Mouse (Mus musculus) lung, embryonic 14.5 days (tissue): ENCODE measurements around the gene Mmp24. TPM values are rescaled to one million over a fixed set of nuclear protein-coding genes. Genes with fewer than 3 reads are reported as not detected.
"Not testable (repeated sequence)": the region's sequence is repeated elsewhere in the genome, so short reads cannot be mapped to it uniquely, and the experiment has no call there.

Experiments used
- ATAC-seq: fragments of 200-750 bp; cut with Nextera tagmentation; 2 replicates; pipeline ENCODE4 v1.8.0; 2017; ENCODE audit warnings: mild to moderate bottlenecking, moderate TSS enrichment, moderate library complexity; ENCODE audit not compliant: insufficient read depth
- DNase-seq: peaks from one replicate; pipeline ENCODE4 v3.0.0-alpha.2; 2015
- H3K27ac ChIP-seq: fragments of 300-500 bp; sonication (generic); 2 replicates; pipeline ENCODE4 v1.5.1; 2014; ENCODE audit warnings: low read depth, mild to moderate bottlenecking, moderate library complexity
- H3K27me3 ChIP-seq: fragments of 300-500 bp; sonication (generic); 2 replicates; pipeline ENCODE4 v1.6.1; 2014; ENCODE audit warnings: low read length, control low read depth; ENCODE audit not compliant: insufficient read depth
- H3K36me3 ChIP-seq: fragments of 300-500 bp; sonication (generic); 2 replicates; pipeline ENCODE4 v1.6.1; 2014; ENCODE audit warnings: control low read depth; ENCODE audit not compliant: insufficient read depth
- H3K4me1 ChIP-seq: fragments of 300-500 bp; sonication (generic); 2 replicates; pipeline ENCODE4 v1.6.1; 2014; ENCODE audit warnings: antibody characterized with exemption, control low read depth; ENCODE audit not compliant: insufficient read depth
- H3K4me2 ChIP-seq: fragments of 300-500 bp; sonication (generic); 2 replicates; pipeline ENCODE4 v1.6.1; 2014; ENCODE audit warnings: mild to moderate bottlenecking
- H3K4me3 ChIP-seq: fragments of 300-500 bp; sonication (generic); 2 replicates; pipeline ENCODE4 v1.5.1; 2014; ENCODE audit warnings: low read depth, low read length
- H3K9ac ChIP-seq: fragments of 300-500 bp; sonication (generic); 2 replicates; pipeline ENCODE4 v1.6.1; 2014
- H3K9me3 ChIP-seq: fragments of 300-500 bp; sonication (generic); 2 replicates; pipeline ENCODE4 v1.6.1; 2016; ENCODE audit warnings: low read depth, low read length, control low read depth
- CTCF ChIP-seq: IDR thresholded peaks from 2 replicates; pipeline ENCODE4 v1.5.1; 2016; ENCODE audit warnings: antibody characterized with exemption, low read depth
- WGBS: fragments of 180-500 bp; shearing (Covaris S2); extraction: QIAGEN DNeasy Blood & Tissue Kit; methylation state at CpG from one replicate; pipeline ENCODE4 v1.1.7; 2014; 5-methylcytosine and 5-hydroxymethylcytosine counted together
- polyA plus RNA-seq: library from polyadenylated mRNA; unstranded; fragments of >200 nt; fragmentation: Nextera tagmentation; extraction: Ambion mirVana; gene quantifications from 2 replicates; pipeline ENCODE4 v1.2.1, GENCODE M21; 2014

The Mmp24 gene
- not detected in 2 replicates for polyA plus RNA-seq

- Histone ChIP-seq H3K4me1 (no peaks in the 10 kb centered on the region), H3K4me3 (peak within 1 kb of the TSS; percentile 37), H3K27me3 (peaks cover 42% of the 10 kb centered on the region), H3K9me3 (no peaks in the 10 kb centered on the region), H3K9ac (peak within 1 kb of the TSS; percentile 9; the same call in 1 of the 2 replicates), H3K27ac (no peak within 1 kb of the TSS), H3K36me3 (no peaks in the 10 kb centered on the region), H3K4me2 (peak within 1 kb of the TSS; percentile 96)
- no peak for DNase-seq
- WGBS = 2% methylated on average over 74 of the region's 100 CpGs
- no peak for TF ChIP-seq CTCF
- ATAC-seq = peak; percentile 68
Observed at GRCm38 (mm10) chr2:155774927-155775684, at the start of gene Mmp24. Mmp24 (plus strand) TSS chr2:155775342.

GRCm38 (mm10) chr2:155726302-155726701 is 48.8 kb upstream of the Mmp24 start:
- no peak overlapping the region for H3K4me2 ChIP-seq
- no peak overlapping the region for H3K9ac ChIP-seq
- no peak for TF ChIP-seq CTCF
- H3K4me1 ChIP-seq = peaks cover 7% of the 10 kb centered on the region; the same call in 1 of the 2 replicates
- no peak for DNase-seq
- no peaks in the 10 kb centered on the region for H3K9me3 ChIP-seq
- no peaks in the 10 kb centered on the region for H3K27me3 ChIP-seq
- 63% methylated on average over 7 of the region's 7 CpGs for WGBS
- no peak for ATAC-seq
- H3K36me3 ChIP-seq = 0 out of 2 replicates have a peak, but pooled peaks cover 4% of the 10 kb centered on the region
- H3K4me3 ChIP-seq = no peak overlapping the region
- no peak overlapping the region for H3K27ac ChIP-seq

- no peak overlapping the region for H3K4me3 ChIP-seq
- TF ChIP-seq CTCF = no peak
- H3K27ac ChIP-seq = no peak overlapping the region
- DNase-seq (no peak), ATAC-seq (no peak)
- H3K4me2 ChIP-seq = peak overlapping the region; percentile 95; the same call in 1 of the 2 replicates
- H3K36me3 ChIP-seq = no peaks in the 10 kb centered on the region
- H3K9me3 ChIP-seq = no peaks in the 10 kb centered on the region
- H3K9ac ChIP-seq = no peak overlapping the region
- WGBS = 60% methylated on average over 7 of the region's 7 CpGs
- H3K27me3 ChIP-seq = no peaks in the 10 kb centered on the region
- H3K4me1 ChIP-seq = peaks cover 7% of the 10 kb centered on the region; the same call in 1 of the 2 replicates
Observed at GRCm38 (mm10) chr2:155727764-155728395, 47.3 kb upstream of the Mmp24 start.

GRCm38 (mm10) chr2:155728742-155729141 is 46.4 kb upstream of the Mmp24 start:
- peaks cover 7% of the 10 kb centered on the region; the same call in 1 of the 2 replicates for H3K4me1 ChIP-seq
- H3K9ac ChIP-seq = peak overlapping the region; percentile 71
- no peaks in the 10 kb centered on the region for H3K36me3 ChIP-seq
- H3K4me2 ChIP-seq = peak overlapping the region; percentile 95
- no peaks in the 10 kb centered on the region for H3K27me3 ChIP-seq
- TF ChIP-seq CTCF = no peak
- no peak overlapping the region for H3K27ac ChIP-seq
- ATAC-seq (peak; percentile 13; the same call in 1 of the 2 replicates), DNase-seq (no peak)
- 2% methylated on average over 15 of the region's 15 CpGs for WGBS
- H3K9me3 ChIP-seq = no peaks in the 10 kb centered on the region
- H3K4me3 ChIP-seq = peak overlapping the region; percentile 89

- under 1% methylated on average over 33 of the region's 33 CpGs for WGBS
- DNase-seq = peak; percentile 96
Observed at GRCm38 (mm10) chr2:155729158-155729645, 45.9 kb upstream of the Mmp24 start, which contains the start of gene Edem2. Edem2 (minus strand) TSS chr2:155729475.

GRCm38 (mm10) chr2:155735080-155735479 is 40.1 kb upstream of the Mmp24 start:
- H3K27me3 ChIP-seq = no peaks in the 10 kb centered on the region

More at GRCm38 (mm10) chr2:155729158-155729645, 45.9 kb upstream of the Mmp24 start, which contains the start of gene Edem2:
- ATAC-seq = peak; percentile 95
- Histone ChIP-seq H3K4me2 (peak within 1 kb of the TSS; percentile 95), H3K27me3 (no peaks in the 10 kb centered on the region), H3K4me3 (peak within 1 kb of the TSS; percentile 89), H3K9ac (peak within 1 kb of the TSS; percentile 71), H3K36me3 (no peaks in the 10 kb centered on the region), H3K4me1 (peaks cover 7% of the 10 kb centered on the region; the same call in 1 of the 2 replicates), H3K9me3 (no peaks in the 10 kb centered on the region), H3K27ac (no peak within 1 kb of the TSS)
- TF ChIP-seq CTCF = no peak

GRCm38 (mm10) chr2:155735766-155736165 is 39.4 kb upstream of the Mmp24 start, which contains the start of gene Gm17581:
Gm17581 (minus strand) TSS chr2:155735866.
- not testable (repeated sequence) for H3K4me1 ChIP-seq, H3K9ac ChIP-seq, H3K27me3 ChIP-seq, H3K4me2 ChIP-seq, H3K9me3 ChIP-seq, ATAC-seq, H3K36me3 ChIP-seq, H3K27ac ChIP-seq, H3K4me3 ChIP-seq, DNase-seq
- WGBS = 77% methylated on average over 5 of the region's 5 CpGs

More at GRCm38 (mm10) chr2:155735080-155735479, 40.1 kb upstream of the Mmp24 start:
- H3K9me3 ChIP-seq = no peaks in the 10 kb centered on the region
- TF ChIP-seq CTCF = no peak
- no peak overlapping the region for H3K9ac ChIP-seq
- no peak overlapping the region for H3K4me3 ChIP-seq
- DNase-seq (no peak), ATAC-seq (no peak)
- H3K36me3 ChIP-seq = no peaks in the 10 kb centered on the region
- no peak overlapping the region for H3K27ac ChIP-seq
- 58% methylated on average over 5 of the region's 5 CpGs for WGBS
- no peaks in the 10 kb centered on the region for H3K4me1 ChIP-seq
- no peak overlapping the region for H3K4me2 ChIP-seq
